Mouse (Mus musculus) liver, embryonic 11.5 days (tissue): ENCODE data around the gene Defa23. TPM values are rescaled to one million over a fixed set of nuclear protein-coding genes. Genes with fewer than 3 reads are reported as not detected.
"Not testable (repeated sequence)": the region's sequence is repeated elsewhere in the genome, so short reads cannot be mapped to it uniquely, and the experiment has no call there.

Experiments used
- ATAC-seq: fragments of 200-750 bp; cut with Nextera tagmentation; replicated peaks from 2 replicates; pipeline ENCODE4 v1.8.0; 2017; ENCODE audit warnings: moderate number of reproducible peaks, mild to moderate bottlenecking, moderate TSS enrichment, moderate library complexity; ENCODE audit not compliant: low FRiP score
- DNase-seq: peaks from one replicate; pipeline ENCODE4 v3.0.0-alpha.2; 2017; ENCODE audit warnings: low spot score
- H3K27ac ChIP-seq: fragments of 300-500 bp; sonication (generic); 2 replicates; pipeline ENCODE4 v1.5.1; 2014; ENCODE audit warnings: mild to moderate bottlenecking, low read depth, low read length, control low read depth
- H3K27me3 ChIP-seq: fragments of 300-500 bp; sonication (generic); replicated peaks from 2 replicates; pipeline ENCODE4 v1.6.1; 2014; ENCODE audit warnings: low read length, mixed read lengths; ENCODE audit not compliant: control insufficient read depth, insufficient read depth
- H3K36me3 ChIP-seq: fragments of 300-500 bp; sonication (generic); 2 replicates; pipeline ENCODE4 v1.6.1; 2014; ENCODE audit warnings: mild to moderate bottlenecking, low read length, moderate library complexity, mixed read lengths; ENCODE audit not compliant: control insufficient read depth, insufficient read depth
- H3K4me1 ChIP-seq: fragments of 300-500 bp; sonication (generic); replicated peaks from 2 replicates; pipeline ENCODE4 v1.6.1; 2014; ENCODE audit warnings: low read length, mixed read lengths; ENCODE audit not compliant: control insufficient read depth, insufficient read depth
- H3K4me2 ChIP-seq: fragments of 300-500 bp; sonication (generic); 2 replicates; pipeline ENCODE4 v1.6.1; 2014; ENCODE audit warnings: mild to moderate bottlenecking, control low read depth, moderate library complexity
- H3K4me3 ChIP-seq: fragments of 300-500 bp; sonication (generic); 2 replicates; pipeline ENCODE4 v1.5.1; 2014; ENCODE audit warnings: low read depth, low read length, control low read depth
- H3K9ac ChIP-seq: fragments of 300-500 bp; sonication (generic); 2 replicates; pipeline ENCODE4 v1.6.1; 2014; ENCODE audit warnings: low read depth, low read length, control low read depth
- H3K9me3 ChIP-seq: fragments of 300-500 bp; sonication (generic); 2 replicates; pipeline ENCODE4 v1.6.1; 2016; ENCODE audit warnings: low read length, inconsistent platforms, mixed read lengths; ENCODE audit not compliant: control insufficient read depth
- WGBS: fragments of 180-500 bp; shearing (Covaris S2); extraction: QIAGEN DNeasy Blood & Tissue Kit; methylation state at CpG from one replicate; pipeline ENCODE4 v1.1.7; 2014; 5-methylcytosine and 5-hydroxymethylcytosine counted together
- polyA plus RNA-seq: library from polyadenylated mRNA; unstranded; fragments of >200 nt; fragmentation: Nextera tagmentation; extraction: Ambion mirVana; gene quantifications from 2 replicates; pipeline ENCODE4 v1.2.1, GENCODE M21; 2014

Gene Defa23
- polyA plus RNA-seq, result not detected in 2 replicates

DNA sequence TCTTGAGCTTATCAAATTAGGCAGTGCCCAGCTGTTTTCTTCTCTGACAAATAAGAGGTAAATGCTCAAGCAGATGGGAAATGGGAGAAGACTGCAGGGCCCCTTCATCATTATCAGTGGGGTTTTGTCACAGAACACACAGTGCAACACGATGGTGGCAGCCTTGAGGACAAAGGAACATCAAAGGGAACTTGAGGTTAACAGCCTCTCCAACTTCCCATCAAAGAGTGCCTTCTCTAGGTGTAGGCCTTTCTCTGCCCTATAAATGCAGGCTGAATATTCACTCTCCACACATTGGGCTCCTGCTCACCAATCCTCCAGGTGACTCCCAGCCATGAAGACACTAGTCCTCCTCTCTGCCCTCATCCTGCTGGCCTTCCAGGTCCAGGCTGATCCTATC lies at the start of gene Defa23:
Gene Defa23 (plus strand): TSS at position 301 of the 400 bp plus-strand sequence.
- H3K9ac ChIP-seq, H3K4me1 ChIP-seq, ATAC-seq, H3K36me3 ChIP-seq, H3K4me2 ChIP-seq, H3K27me3 ChIP-seq, DNase-seq, H3K4me3 ChIP-seq, H3K9me3 ChIP-seq, H3K27ac ChIP-seq: not testable (repeated sequence)
- no CpG with 5 or more reads among the region's 1 CpGs for WGBS

DNA sequence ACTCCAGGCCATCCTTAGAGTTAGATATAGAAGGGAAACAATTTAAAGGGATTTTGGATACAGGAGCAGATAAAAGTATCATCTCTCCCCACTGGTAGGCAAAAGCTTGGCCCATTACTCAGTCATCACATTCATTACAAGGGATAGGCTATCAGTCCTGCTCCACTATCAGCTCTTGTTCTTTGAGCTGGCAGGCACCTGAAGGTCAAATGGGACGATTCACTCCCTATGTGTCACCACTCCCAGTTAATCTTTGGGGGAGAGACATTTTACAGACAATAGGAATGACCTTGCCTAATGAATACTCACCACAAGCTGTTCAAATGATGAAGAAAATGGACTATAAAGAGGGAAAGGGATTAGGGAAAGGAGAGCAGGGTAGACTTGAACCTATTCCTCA lies 48.0 kb upstream of the Defa23 start:
- Histone ChIP-seq H3K9ac (no peak overlapping the region), H3K9me3 (no peaks in the 10 kb centered on the region), H3K4me2 (no peak overlapping the region), H3K4me1 (no peaks in the 10 kb centered on the region), H3K27me3 (no peaks in the 10 kb centered on the region), H3K4me3 (no peak overlapping the region), H3K36me3 (no peaks in the 10 kb centered on the region), H3K27ac (no peak overlapping the region)
- WGBS, result 22% methylated on average over 1 of the region's 1 CpGs
- ATAC-seq (no peak), DNase-seq (no peak)

DNA sequence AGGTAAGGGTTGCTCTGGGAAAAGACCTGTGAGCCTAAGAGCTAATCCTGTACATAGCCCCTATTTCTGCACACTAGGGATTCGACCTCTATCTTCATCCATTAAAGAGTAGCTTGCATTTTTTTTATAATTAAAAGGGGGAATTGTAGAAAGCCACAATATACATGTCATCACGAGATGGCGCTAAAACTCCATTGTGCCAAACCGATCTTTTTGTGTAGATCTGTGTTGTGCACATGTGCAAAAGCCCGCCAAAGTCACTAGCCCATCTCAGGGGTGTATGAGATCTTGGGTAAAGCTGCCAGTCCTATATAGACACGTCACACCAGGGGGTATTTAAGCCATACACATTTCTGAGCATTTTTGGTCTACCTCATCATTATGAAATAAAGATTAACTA lies 46.3 kb upstream of the Defa23 start:
- DNase-seq, H3K9ac ChIP-seq, ATAC-seq, H3K4me1 ChIP-seq, H3K36me3 ChIP-seq, H3K9me3 ChIP-seq, H3K4me3 ChIP-seq, H3K27ac ChIP-seq, H3K4me2 ChIP-seq, H3K27me3 ChIP-seq: not testable (repeated sequence)
- 45% methylated on average over 6 of the region's 6 CpGs for WGBS

DNA sequence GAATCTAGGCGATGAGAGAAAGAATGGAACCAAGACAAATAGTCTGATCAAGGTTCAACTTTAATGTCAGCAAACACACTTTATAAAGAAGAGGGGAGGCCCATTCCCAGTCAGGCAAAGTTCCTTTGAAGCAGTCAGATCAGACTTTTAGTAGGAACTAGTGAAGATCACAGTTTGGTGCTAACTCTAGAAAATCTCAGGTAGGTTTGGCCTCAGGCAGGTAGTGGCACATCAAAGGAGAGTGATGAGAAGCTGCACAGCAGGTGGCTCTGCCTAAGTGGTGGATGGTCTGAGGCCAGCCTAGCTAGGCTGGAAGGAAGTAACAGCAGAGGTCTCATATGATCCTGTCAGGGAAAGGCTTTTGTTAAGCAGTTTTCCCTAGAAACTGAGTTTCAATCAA lies 44.3 kb upstream of the Defa23 start:
- not testable (repeated sequence) for H3K9ac ChIP-seq, H3K9me3 ChIP-seq, DNase-seq, H3K27me3 ChIP-seq, H3K27ac ChIP-seq, H3K4me3 ChIP-seq, H3K36me3 ChIP-seq, H3K4me2 ChIP-seq, H3K4me1 ChIP-seq, ATAC-seq
- 61% methylated on average over 1 of the region's 1 CpGs for WGBS

- not testable (repeated sequence) for ATAC-seq, H3K9me3 ChIP-seq, DNase-seq, H3K4me2 ChIP-seq, H3K36me3 ChIP-seq, H3K27me3 ChIP-seq, H3K27ac ChIP-seq, H3K9ac ChIP-seq, H3K4me3 ChIP-seq, H3K4me1 ChIP-seq
- WGBS, result no CpG with 5 or more reads among the region's 1 CpGs
These were observed 29.6 kb upstream of the Defa23 start, which contains the start of gene Defa21 for GRCm38 (mm10) chr8:21025245-21025644. Gene Defa21, plus strand, starts transcription at chr8:21025545.

GRCm38 (mm10) chr8:21064738-21065137 lies 9.9 kb downstream of the Defa23 start, which contains the start of gene Defa35:
Gene Defa35, plus strand, starts transcription at chr8:21065038.
- H3K4me1 ChIP-seq, H3K4me2 ChIP-seq, H3K9me3 ChIP-seq, H3K4me3 ChIP-seq, H3K27ac ChIP-seq, ATAC-seq, H3K9ac ChIP-seq, DNase-seq, H3K36me3 ChIP-seq, H3K27me3 ChIP-seq: not testable (repeated sequence)
- WGBS, result 80% methylated on average over 1 of the region's 1 CpGs

GRCm38 (mm10) chr8:21084142-21084541 lies 29.3 kb downstream of the Defa23 start, which contains the start of gene Defa25:
Gene Defa25, plus strand, starts transcription at chr8:21084442.
- not testable (repeated sequence) for H3K27ac ChIP-seq, H3K4me2 ChIP-seq, H3K9ac ChIP-seq, H3K36me3 ChIP-seq, H3K4me1 ChIP-seq, H3K9me3 ChIP-seq, DNase-seq, H3K27me3 ChIP-seq, ATAC-seq, H3K4me3 ChIP-seq

- no peaks in the 10 kb centered on the region for H3K36me3 ChIP-seq
- H3K4me1 ChIP-seq, result no peaks in the 10 kb centered on the region
- no peak overlapping the region for H3K27ac ChIP-seq
- no peak for DNase-seq
- no peak overlapping the region for H3K9ac ChIP-seq
- no peak overlapping the region for H3K4me3 ChIP-seq
- ATAC-seq, result no peak
- no peaks in the 10 kb centered on the region for H3K27me3 ChIP-seq
- H3K4me2 ChIP-seq, result no peak overlapping the region
- 39% methylated on average over 4 of the region's 4 CpGs for WGBS
- no peaks in the 10 kb centered on the region for H3K9me3 ChIP-seq
These were observed 38.3 kb downstream of the Defa23 start for GRCm38 (mm10) chr8:21093106-21093505.

- not testable (repeated sequence) for H3K9me3 ChIP-seq, DNase-seq, H3K27me3 ChIP-seq, H3K36me3 ChIP-seq, H3K4me3 ChIP-seq, H3K4me2 ChIP-seq, ATAC-seq, H3K27ac ChIP-seq, H3K9ac ChIP-seq, H3K4me1 ChIP-seq
- no CpG with 5 or more reads among the region's 2 CpGs for WGBS
These were observed 41.1 kb downstream of the Defa23 start, which contains the start of gene Gm14851 for GRCm38 (mm10) chr8:21095950-21096349. Gene Gm14851, minus strand, starts transcription at chr8:21096050.
